Mouse (Mus musculus) C2C12 (cell line): ENCODE results near the gene Cyp46a1.

Experiments used
- CEBPB ChIP-seq: IDR thresholded peaks from one replicate; pipeline ENCODE4 v1.6.1; 2011; ENCODE audit warnings: low read depth, mild to moderate bottlenecking, control low read depth, moderate library complexity
- CTCF ChIP-seq: IDR thresholded peaks from one replicate; pipeline ENCODE4 v1.5.1; 2011; ENCODE audit not compliant: control insufficient read depth, insufficient read depth, insufficient read length
- FOSL1 ChIP-seq: IDR thresholded peaks from one replicate; pipeline ENCODE4 v1.8.0; 2011; ENCODE audit warnings: mild to moderate bottlenecking, low read length; ENCODE audit not compliant: poor library complexity, insufficient read depth, severe bottlenecking
- MAX ChIP-seq: IDR thresholded peaks from one replicate; pipeline ENCODE4 v1.6.1; 2011; ENCODE audit warnings: mild to moderate bottlenecking, control low read depth
- MYOD1 ChIP-seq: IDR thresholded peaks from one replicate; pipeline ENCODE4 v1.6.1; 2011; ENCODE audit warnings: low read depth; ENCODE audit not compliant: control insufficient read depth, insufficient read length
- MYOG ChIP-seq: IDR thresholded peaks from one replicate; pipeline ENCODE4 v1.6.1; 2011; ENCODE audit not compliant: control insufficient read depth, insufficient read length; ENCODE audit errors: extremely low read depth
- USF1 ChIP-seq: IDR thresholded peaks from one replicate; pipeline ENCODE4 v1.6.1; 2011; ENCODE audit warnings: low read depth, mild to moderate bottlenecking, control low read depth, moderate library complexity

- no peak for TF ChIP-seq CEBPB
- no peak for TF ChIP-seq MAX
- no peak for TF ChIP-seq CTCF
- TF ChIP-seq MYOD1, result no peak
- TF ChIP-seq USF1, result no peak
- TF ChIP-seq FOSL1, result no peak
- TF ChIP-seq MYOG, result no peak
Observed at GRCm38 (mm10) chr12:108288127-108288880, 45.9 kb upstream of the Cyp46a1 start.
